Mouse (Mus musculus) kidney, postnatal 25 days (tissue): ENCODE measurements at regions not wholly inside any gene's neighbourhood (a gene's known extent, or its start where the extent isn't known, plus 50 kb on each side); places are given as distances from the start of the nearest gene placed in this dataset.

Experiments used
- DNase-seq, 2 experiments: peaks; one replicate each; pipeline ENCODE4 v3.0.0; 2021; ENCODE audit warnings: mixed read lengths in 2 of 2

GRCm38 (mm10) chr17:65014682-65015081, 178.8 kb upstream of the 4930583I09Rik start:
- no peak for DNase-seq

- no peak for DNase-seq
These were observed 164.8 kb upstream of the 4930583I09Rik start for GRCm38 (mm10) chr17:65000626-65001135.

- no peak for DNase-seq
These were observed 158.6 kb upstream of the 4930583I09Rik start for GRCm38 (mm10) chr17:64994483-64994882.

GRCm38 (mm10) chr17:64991262-64991661, 155.4 kb upstream of the 4930583I09Rik start:
- no peak for DNase-seq

- DNase-seq, result no peak
These were observed 148.6 kb upstream of the 4930583I09Rik start for GRCm38 (mm10) chr17:64984276-64985011.

- DNase-seq, result no peak
These were observed 147.6 kb upstream of the 4930583I09Rik start for GRCm38 (mm10) chr17:64983480-64983879.

GRCm38 (mm10) chr17:64964153-64964552, 128.3 kb upstream of the 4930583I09Rik start:
- no peak for DNase-seq

GRCm38 (mm10) chr17:64961887-64962286, 126.0 kb upstream of the 4930583I09Rik start:
- DNase-seq, result no peak

- DNase-seq, result no peak
These were observed 121.6 kb upstream of the 4930583I09Rik start for GRCm38 (mm10) chr17:64957495-64957894.

GRCm38 (mm10) chr17:64956506-64956905, 120.6 kb upstream of the 4930583I09Rik start:
- no peak for DNase-seq

GRCm38 (mm10) chr17:64953275-64953674, 117.4 kb upstream of the 4930583I09Rik start:
- peak; percentile 18 to 51 for DNase-seq

- DNase-seq, result no peak
These were observed 115.7 kb upstream of the 4930583I09Rik start for GRCm38 (mm10) chr17:64951625-64951940.

- no peak for DNase-seq
These were observed 115.1 kb upstream of the 4930583I09Rik start for GRCm38 (mm10) chr17:64950802-64951624.

- DNase-seq, result no peak
These were observed 107.3 kb upstream of the 4930583I09Rik start for GRCm38 (mm10) chr17:64943213-64943612.

GRCm38 (mm10) chr17:64941555-64941954, 105.7 kb upstream of the 4930583I09Rik start:
- no peak for DNase-seq

- DNase-seq, result no peak
These were observed 99.8 kb upstream of the 4930583I09Rik start for GRCm38 (mm10) chr17:64935683-64936082.

GRCm38 (mm10) chr17:64934411-64934810, 98.5 kb upstream of the 4930583I09Rik start:
- no peak for DNase-seq

- DNase-seq, result peak in 1 of 2 experiments; percentile 8
These were observed 95.1 kb upstream of the 4930583I09Rik start for GRCm38 (mm10) chr17:64930816-64931428.

GRCm38 (mm10) chr17:64923762-64924161, 87.9 kb upstream of the 4930583I09Rik start:
- DNase-seq, result no peak

- DNase-seq, result no peak
These were observed 86.4 kb upstream of the 4930583I09Rik start for GRCm38 (mm10) chr17:64922235-64922634.

- DNase-seq, result no peak
These were observed 84.4 kb upstream of the 4930583I09Rik start for GRCm38 (mm10) chr17:64920236-64920635.

GRCm38 (mm10) chr17:64917830-64918229, 82.0 kb upstream of the 4930583I09Rik start:
- peak in 1 of 2 experiments; percentile 4 for DNase-seq

GRCm38 (mm10) chr17:64916657-64917056, 80.8 kb upstream of the 4930583I09Rik start:
- DNase-seq, result no peak
